Mouse (Mus musculus): Measurements from ENCODE around the gene Arhgap28. TPM values are rescaled to one million over a fixed set of nuclear protein-coding genes. Genes with fewer than 3 reads are reported as not detected.

Arhgap28 gene
- polyA plus RNA-seq, 1 experiment from 2014 or later: 5.1 TPM

DNA sequence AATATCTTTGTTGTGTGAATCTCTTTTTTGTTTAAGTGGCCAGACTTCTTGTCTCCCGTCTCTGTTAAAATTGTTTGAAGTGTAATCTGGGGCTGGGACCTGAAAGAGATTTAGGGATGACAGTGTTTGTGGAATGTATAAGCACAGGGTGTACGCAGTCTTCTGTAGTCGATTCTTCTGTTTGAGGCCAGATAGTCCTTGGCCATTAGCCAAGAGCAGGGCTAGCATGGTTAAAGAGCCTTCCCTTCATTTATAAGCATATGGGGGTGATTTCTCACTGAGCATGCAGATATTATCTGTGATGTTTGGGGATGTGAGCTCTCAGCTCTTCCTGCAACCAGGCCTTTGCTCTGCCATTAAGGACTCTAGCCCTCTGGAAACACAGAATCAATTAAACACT, 13.2 kb upstream of the Arhgap28 start:
- no peak for ATAC-seq (ENCODE audit: low read depth)
- no peaks in the 10 kb centered on the region for H3K27me3 ChIP-seq (ENCODE audit: control insufficient read depth, insufficient read depth, low read length)
- H3K9me3 ChIP-seq (ENCODE audit: control insufficient read depth, low read length): no peaks in the 10 kb centered on the region
- WGBS: 56% methylated on average over 3 of the region's 3 CpGs
- H3K4me1 ChIP-seq (ENCODE audit: control insufficient read depth, insufficient read depth, low read length): no peaks in the 10 kb centered on the region
- H3K4me3 ChIP-seq (ENCODE audit: low read depth, low read length): no peak overlapping the region
- no peak overlapping the region for H3K27ac ChIP-seq (ENCODE audit: low read depth, low read length)
- H3K36me3 ChIP-seq (ENCODE audit: control insufficient read depth, insufficient read depth, low read length): no peaks in the 10 kb centered on the region
- no peak overlapping the region for H3K4me2 ChIP-seq (ENCODE audit: low read depth, low read length)
- H3K9ac ChIP-seq (replicated peaks; ENCODE audit: low read depth, low read length): no peak overlapping the region

DNA sequence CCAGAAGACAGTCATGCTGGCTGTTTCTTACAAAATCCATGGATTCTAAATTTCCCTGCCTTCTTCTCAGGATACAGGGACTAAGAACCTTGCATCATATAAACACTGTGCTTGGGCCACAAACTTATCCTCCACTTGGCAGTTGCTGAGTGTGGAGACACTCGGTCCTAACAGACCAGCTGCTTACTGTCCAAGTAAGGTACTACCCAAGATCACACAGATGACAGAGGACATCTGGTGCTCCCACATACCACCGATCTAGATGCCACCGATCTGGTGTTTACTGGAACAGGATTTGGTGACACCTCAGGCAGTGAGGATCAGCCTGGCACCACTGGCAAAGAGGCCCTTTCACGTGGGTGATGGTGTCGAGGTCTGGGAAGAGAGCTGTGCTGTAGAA, 7.7 kb upstream of the Arhgap28 start:
- Histone ChIP-seq H3K9ac (replicated peaks; ENCODE audit: low read depth, low read length) (no peak overlapping the region), H3K36me3 (ENCODE audit: control insufficient read depth, insufficient read depth, low read length) (no peaks in the 10 kb centered on the region), H3K4me3 (ENCODE audit: low read depth, low read length) (no peak overlapping the region), H3K9me3 (ENCODE audit: control insufficient read depth, low read length) (no peaks in the 10 kb centered on the region), H3K27ac (ENCODE audit: low read depth, low read length) (no peak overlapping the region), H3K4me1 (ENCODE audit: control insufficient read depth, insufficient read depth, low read length) (no peaks in the 10 kb centered on the region), H3K4me2 (ENCODE audit: low read depth, low read length) (no peak overlapping the region), H3K27me3 (ENCODE audit: control insufficient read depth, insufficient read depth, low read length) (no peaks in the 10 kb centered on the region)
- 94% methylated on average over 5 of the region's 5 CpGs for WGBS
- ATAC-seq (ENCODE audit: low read depth): no peak

DNA sequence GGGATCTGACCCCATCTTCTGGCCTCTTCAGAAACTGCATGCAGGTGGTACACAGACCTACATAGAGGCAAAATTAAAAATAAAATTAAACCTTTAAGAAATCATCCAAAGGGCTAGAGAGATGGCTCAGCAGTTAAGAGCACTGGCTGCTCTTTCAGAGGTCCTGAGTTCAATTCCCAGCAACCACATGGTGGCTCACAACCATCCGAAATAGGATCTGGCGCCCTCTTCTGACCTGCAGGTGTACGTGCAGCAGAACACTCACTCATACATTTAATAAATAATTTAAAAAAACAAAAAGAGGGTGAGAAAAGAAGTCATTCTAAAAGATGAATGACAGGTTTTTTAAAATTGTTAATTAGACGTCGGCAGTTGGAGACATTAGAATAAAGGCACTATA, 6.1 kb upstream of the Arhgap28 start:
- no peaks in the 10 kb centered on the region for H3K9me3 ChIP-seq (ENCODE audit: control insufficient read depth, low read length)
- H3K27me3 ChIP-seq (ENCODE audit: control insufficient read depth, insufficient read depth, low read length): no peaks in the 10 kb centered on the region
- H3K27ac ChIP-seq (ENCODE audit: low read depth, low read length): no peak overlapping the region
- 95% methylated on average over 5 of the region's 5 CpGs for WGBS
- H3K4me3 ChIP-seq (ENCODE audit: low read depth, low read length): no peak overlapping the region
- H3K4me2 ChIP-seq (ENCODE audit: low read depth, low read length): no peak overlapping the region
- no peak overlapping the region for H3K9ac ChIP-seq (replicated peaks; ENCODE audit: low read depth, low read length)
- ATAC-seq (ENCODE audit: low read depth): no peak
- no peaks in the 10 kb centered on the region for H3K4me1 ChIP-seq (ENCODE audit: control insufficient read depth, insufficient read depth, low read length)
- no peaks in the 10 kb centered on the region for H3K36me3 ChIP-seq (ENCODE audit: control insufficient read depth, insufficient read depth, low read length)

DNA sequence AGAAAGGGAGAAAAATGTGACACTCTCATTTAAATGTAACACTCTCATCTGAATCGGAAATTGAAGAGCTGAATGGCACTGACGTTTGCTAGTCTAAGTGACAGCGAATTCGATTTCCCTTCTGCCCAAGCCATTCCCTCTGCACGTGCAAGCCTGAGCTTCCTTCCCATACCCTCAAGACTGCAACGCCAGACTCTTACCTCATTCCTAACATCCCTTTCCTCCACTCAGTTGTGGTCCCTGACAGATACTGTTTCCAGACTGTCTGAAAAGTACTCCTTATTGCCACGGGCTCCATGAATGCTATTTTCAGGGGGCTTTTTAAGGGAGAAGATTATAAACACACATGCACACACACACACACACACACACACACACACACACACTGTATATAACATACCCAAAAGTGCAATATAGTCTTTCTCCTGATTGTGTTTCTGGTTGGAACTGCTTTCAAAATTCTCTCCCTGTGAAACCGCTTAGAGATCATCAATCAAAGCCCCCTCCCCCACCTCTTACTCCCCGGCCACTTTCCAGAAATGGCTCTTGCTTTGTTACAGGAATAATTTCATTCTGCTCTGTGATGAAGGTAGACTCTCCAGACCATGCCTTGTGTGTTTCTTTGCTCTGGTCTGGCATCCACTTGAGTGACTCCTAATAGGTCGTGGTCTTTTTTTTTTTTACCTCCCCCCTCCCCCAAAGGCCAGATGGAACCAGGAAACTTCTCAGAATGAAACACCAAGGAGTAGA, 836 bp upstream of the Arhgap28 start:
- ATAC-seq (ENCODE audit: low read depth): peak; percentile 61
- peak overlapping the region; percentile 67; the same call in 1 of the 2 replicates for H3K9ac ChIP-seq (replicated peaks; ENCODE audit: low read depth, low read length)
- peak overlapping the region; percentile 66 for H3K27ac ChIP-seq (ENCODE audit: low read depth, low read length)
- H3K4me1 ChIP-seq (ENCODE audit: control insufficient read depth, insufficient read depth, low read length): no peaks in the 10 kb centered on the region; the same call in 1 of the 2 replicates
- H3K27me3 ChIP-seq (ENCODE audit: control insufficient read depth, insufficient read depth, low read length): no peaks in the 10 kb centered on the region
- no peaks in the 10 kb centered on the region for H3K9me3 ChIP-seq (ENCODE audit: control insufficient read depth, low read length)
- peak overlapping the region; percentile 82 for H3K4me2 ChIP-seq (ENCODE audit: low read depth, low read length)
- H3K36me3 ChIP-seq (ENCODE audit: control insufficient read depth, insufficient read depth, low read length): no peaks in the 10 kb centered on the region
- 10% methylated on average over 10 of the region's 10 CpGs for WGBS
- peak overlapping the region; percentile 71 for H3K4me3 ChIP-seq (ENCODE audit: low read depth, low read length)

DNA sequence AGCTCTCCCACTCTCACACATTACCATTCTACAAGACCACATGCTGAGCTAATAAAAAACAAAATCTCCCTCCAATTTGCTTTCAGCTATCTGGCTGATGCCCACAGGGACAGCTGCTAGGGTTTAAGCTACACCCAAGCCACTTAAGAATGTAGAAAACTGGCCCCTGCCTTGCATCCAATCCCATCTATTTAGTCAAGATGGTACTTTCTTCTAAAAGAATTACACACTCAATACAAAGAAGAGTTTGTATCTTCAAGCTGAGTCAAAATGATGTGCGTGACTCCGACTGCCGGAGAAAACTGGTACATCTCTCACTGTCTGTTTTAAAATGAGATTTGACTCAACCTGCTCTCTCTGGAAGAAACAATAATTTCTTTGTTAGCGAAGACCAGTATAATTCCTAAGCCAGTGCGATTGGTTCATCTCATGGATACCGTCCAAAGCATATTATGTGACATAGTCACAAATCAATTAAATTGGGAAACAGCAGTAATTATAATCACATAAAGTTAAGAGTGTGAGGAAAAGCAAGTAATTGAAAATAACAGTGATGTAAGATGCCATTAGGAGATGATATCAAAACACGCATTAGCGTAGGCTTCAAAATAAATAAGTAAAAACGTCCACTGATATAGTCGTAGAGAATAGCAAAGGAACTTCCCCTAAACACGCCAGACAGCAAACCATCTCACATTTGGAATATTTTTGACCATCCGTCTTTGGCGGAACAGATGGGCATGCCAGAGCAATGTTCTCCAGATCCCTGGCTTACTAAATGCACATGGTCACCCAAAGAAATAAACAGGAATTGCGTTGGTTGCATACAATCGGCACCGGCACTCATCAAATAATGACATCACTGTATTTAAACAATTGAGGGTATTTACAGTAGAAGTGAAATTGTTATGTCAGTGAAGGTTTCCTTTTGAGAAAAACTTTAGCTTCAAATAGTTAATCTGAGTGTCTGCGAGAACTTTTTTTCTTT, 1.0 kb downstream of the Arhgap28 start:
- no peak overlapping the region for H3K9ac ChIP-seq (replicated peaks; ENCODE audit: low read depth, low read length)
- H3K36me3 ChIP-seq (ENCODE audit: control insufficient read depth, insufficient read depth, low read length): no peaks in the 10 kb centered on the region
- H3K27me3 ChIP-seq (ENCODE audit: control insufficient read depth, insufficient read depth, low read length): no peaks in the 10 kb centered on the region
- H3K4me3 ChIP-seq (ENCODE audit: low read depth, low read length): peak overlapping the region; percentile 71
- H3K4me2 ChIP-seq (ENCODE audit: low read depth, low read length): peak overlapping the region; percentile 82
- ATAC-seq (ENCODE audit: low read depth): no peak
- 30% methylated on average over 17 of the region's 17 CpGs for WGBS
- H3K4me1 ChIP-seq (ENCODE audit: control insufficient read depth, insufficient read depth, low read length): no peaks in the 10 kb centered on the region; the same call in 1 of the 2 replicates
- H3K27ac ChIP-seq (ENCODE audit: low read depth, low read length): no peak overlapping the region
- H3K9me3 ChIP-seq (ENCODE audit: control insufficient read depth, low read length): no peaks in the 10 kb centered on the region

DNA sequence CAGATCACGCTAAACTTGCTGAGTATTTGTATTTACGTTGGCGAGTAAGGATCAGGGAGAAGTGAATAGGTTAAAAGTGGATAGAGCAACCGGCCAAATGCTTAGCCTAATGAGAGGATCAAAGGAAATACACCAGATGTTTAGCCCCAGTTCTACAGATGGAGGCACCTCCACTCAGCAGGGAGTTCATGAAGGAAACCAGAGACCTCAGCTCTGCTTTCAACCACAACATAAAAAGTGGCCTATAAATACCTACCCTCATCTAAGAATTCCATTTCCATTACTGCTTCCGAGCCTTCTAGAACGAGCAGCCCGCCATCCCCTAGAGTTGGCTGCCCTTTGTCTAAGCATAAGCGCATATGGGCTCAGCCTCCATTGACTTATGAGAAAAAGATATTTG, 4.1 kb downstream of the Arhgap28 start:
- Histone ChIP-seq H3K9me3 (ENCODE audit: control insufficient read depth, low read length) (no peaks in the 10 kb centered on the region), H3K4me1 (ENCODE audit: control insufficient read depth, insufficient read depth, low read length) (no peaks in the 10 kb centered on the region; the same call in 1 of the 2 replicates), H3K4me2 (ENCODE audit: low read depth, low read length) (no peak overlapping the region), H3K36me3 (ENCODE audit: control insufficient read depth, insufficient read depth, low read length) (no peaks in the 10 kb centered on the region), H3K27me3 (ENCODE audit: control insufficient read depth, insufficient read depth, low read length) (no peaks in the 10 kb centered on the region), H3K9ac (replicated peaks; ENCODE audit: low read depth, low read length) (no peak overlapping the region), H3K27ac (ENCODE audit: low read depth, low read length) (no peak overlapping the region), H3K4me3 (ENCODE audit: low read depth, low read length) (no peak overlapping the region)
- ATAC-seq (ENCODE audit: low read depth): no peak
- WGBS: 44% methylated on average over 8 of the region's 8 CpGs

DNA sequence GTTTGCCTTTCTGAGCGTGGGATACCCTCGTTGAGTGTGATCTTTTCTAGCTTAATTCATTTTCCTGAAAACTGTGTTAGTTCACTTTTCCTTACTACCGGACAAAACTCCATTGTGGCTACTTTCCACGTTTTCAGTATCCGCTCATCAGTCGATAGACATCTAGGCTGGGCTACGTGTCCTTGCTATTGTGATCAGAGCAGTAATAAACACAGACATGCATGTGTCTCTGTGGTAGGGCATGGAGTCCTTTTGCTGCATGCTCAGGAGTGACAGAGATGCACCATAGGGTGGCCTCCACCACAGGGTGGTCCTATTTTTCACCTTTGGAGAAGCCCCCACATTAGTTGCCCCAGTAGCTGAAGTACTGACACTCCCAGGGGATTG, 7.2 kb downstream of the Arhgap28 start:
- Histone ChIP-seq H3K4me1 (ENCODE audit: control insufficient read depth, insufficient read depth, low read length) (no peaks in the 10 kb centered on the region), H3K36me3 (ENCODE audit: control insufficient read depth, insufficient read depth, low read length) (no peaks in the 10 kb centered on the region), H3K4me3 (ENCODE audit: low read depth, low read length) (no peak overlapping the region), H3K9ac (replicated peaks; ENCODE audit: low read depth, low read length) (no peak overlapping the region), H3K9me3 (ENCODE audit: control insufficient read depth, low read length) (no peaks in the 10 kb centered on the region), H3K27me3 (ENCODE audit: control insufficient read depth, insufficient read depth, low read length) (no peaks in the 10 kb centered on the region), H3K27ac (ENCODE audit: low read depth, low read length) (no peak overlapping the region), H3K4me2 (ENCODE audit: low read depth, low read length) (no peak overlapping the region)
- WGBS: 79% methylated on average over 7 of the region's 7 CpGs
- ATAC-seq (ENCODE audit: low read depth): no peak

DNA sequence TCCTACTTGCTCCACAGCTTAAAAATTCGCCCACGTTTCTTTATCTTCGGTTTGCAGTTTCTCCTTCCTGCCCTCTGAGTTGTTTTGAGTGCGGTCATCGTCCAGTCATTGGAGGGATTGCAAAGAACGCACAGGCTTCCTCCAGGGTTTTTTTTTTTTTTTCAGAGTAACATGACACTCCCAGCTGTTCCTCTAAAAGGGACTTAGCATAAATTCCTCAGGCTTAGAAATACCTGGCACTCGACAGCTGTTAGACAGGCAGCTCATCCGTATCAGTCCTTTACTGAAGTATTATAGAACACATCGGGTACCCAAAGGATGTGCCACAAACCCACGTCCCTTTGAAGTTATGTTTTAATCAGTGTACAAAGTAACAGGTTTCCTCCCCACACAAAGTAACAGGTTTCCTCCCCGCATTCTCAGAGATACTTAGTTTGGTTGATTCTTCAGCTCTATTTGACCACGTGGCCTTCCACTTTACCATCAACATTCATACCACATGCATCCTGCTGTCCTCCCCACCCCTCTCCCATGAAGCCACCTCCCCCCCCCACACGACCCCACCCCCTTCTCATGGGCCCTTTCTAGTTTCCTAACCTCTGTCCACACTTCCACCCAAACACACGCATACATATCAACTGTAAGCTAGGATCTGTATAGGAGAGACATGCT, 7.7 kb downstream of the Arhgap28 start:
- H3K4me2 ChIP-seq (ENCODE audit: low read depth, low read length): no peak overlapping the region
- 25% methylated on average over 14 of the region's 14 CpGs for WGBS
- no peak overlapping the region for H3K27ac ChIP-seq (ENCODE audit: low read depth, low read length)
- H3K9ac ChIP-seq (replicated peaks; ENCODE audit: low read depth, low read length): no peak overlapping the region
- H3K27me3 ChIP-seq (ENCODE audit: control insufficient read depth, insufficient read depth, low read length): no peaks in the 10 kb centered on the region
- H3K36me3 ChIP-seq (ENCODE audit: control insufficient read depth, insufficient read depth, low read length): no peaks in the 10 kb centered on the region
- H3K9me3 ChIP-seq (ENCODE audit: control insufficient read depth, low read length): no peaks in the 10 kb centered on the region
- H3K4me3 ChIP-seq (ENCODE audit: low read depth, low read length): no peak overlapping the region
- ATAC-seq (ENCODE audit: low read depth): no peak
- no peaks in the 10 kb centered on the region for H3K4me1 ChIP-seq (ENCODE audit: control insufficient read depth, insufficient read depth, low read length)

Data from neural tube, embryonic 14.5 days (tissue).